Mouse (Mus musculus): ENCODE results near the gene Gpr15. TPM values are rescaled to one million over a fixed set of nuclear protein-coding genes. Genes with fewer than 3 reads are reported as not detected.

The Gpr15 gene
- polyA plus RNA-seq, 1 experiment from 2014 or later, result not detected

GRCm38 (mm10) chr16:58700174-58700573 is 18.7 kb downstream of the Gpr15 start:
- ATAC-seq (replicated peaks; ENCODE audit: low FRiP score), result no peak
- H3K4me2 ChIP-seq, result no peak overlapping the region

GRCm38 (mm10) chr16:58697261-58697660 is 21.6 kb downstream of the Gpr15 start:
- no peak for ATAC-seq (replicated peaks; ENCODE audit: low FRiP score)
- no peaks in the 10 kb centered on the region for H3K4me1 ChIP-seq
- H3K27ac ChIP-seq, result no peak overlapping the region
- no peak overlapping the region for H3K9ac ChIP-seq
- no peaks in the 10 kb centered on the region for H3K9me3 ChIP-seq (replicated peaks)
- H3K4me3 ChIP-seq (replicated peaks), result no peak overlapping the region
- no peak overlapping the region for H3K4me2 ChIP-seq
- H3K36me3 ChIP-seq, result no peaks in the 10 kb centered on the region
- H3K27me3 ChIP-seq, result no peaks in the 10 kb centered on the region
- 100% methylated on average over 1 of the region's 1 CpGs for WGBS

More at GRCm38 (mm10) chr16:58700174-58700573, 18.7 kb downstream of the Gpr15 start:
- no peak overlapping the region for H3K9ac ChIP-seq
- no peak overlapping the region for H3K4me3 ChIP-seq (replicated peaks)
- no peaks in the 10 kb centered on the region for H3K36me3 ChIP-seq
- H3K27ac ChIP-seq, result no peak overlapping the region
- H3K4me1 ChIP-seq, result peaks cover 5% of the 10 kb centered on the region; the same call in 1 of the 2 replicates
- H3K9me3 ChIP-seq (replicated peaks), result no peaks in the 10 kb centered on the region
- no peaks in the 10 kb centered on the region for H3K27me3 ChIP-seq
- WGBS, result 66% methylated on average over 6 of the region's 6 CpGs

GRCm38 (mm10) chr16:58696796-58697195 is 22.1 kb downstream of the Gpr15 start:
- no peaks in the 10 kb centered on the region for H3K9me3 ChIP-seq (replicated peaks)
- H3K4me3 ChIP-seq (replicated peaks), result no peak overlapping the region
- H3K36me3 ChIP-seq, result no peaks in the 10 kb centered on the region
- H3K27ac ChIP-seq, result no peak overlapping the region
- no peak overlapping the region for H3K9ac ChIP-seq
- no peaks in the 10 kb centered on the region for H3K4me1 ChIP-seq
- ATAC-seq (replicated peaks; ENCODE audit: low FRiP score), result no peak
- 85% methylated on average over 3 of the region's 3 CpGs for WGBS
- no peak overlapping the region for H3K4me2 ChIP-seq
- no peaks in the 10 kb centered on the region for H3K27me3 ChIP-seq

- WGBS, result 95% methylated on average over 5 of the region's 5 CpGs
- no peak overlapping the region for H3K4me3 ChIP-seq (replicated peaks)
Measured at GRCm38 (mm10) chr16:58694091-58694490, 24.8 kb downstream of the Gpr15 start.

GRCm38 (mm10) chr16:58690322-58690732 is 28.5 kb downstream of the Gpr15 start:
- H3K27me3 ChIP-seq, result no peaks in the 10 kb centered on the region
- H3K27ac ChIP-seq, result no peak overlapping the region
- no peaks in the 10 kb centered on the region for H3K9me3 ChIP-seq (replicated peaks)
- H3K4me2 ChIP-seq, result no peak overlapping the region
- ATAC-seq (replicated peaks; ENCODE audit: low FRiP score), result no peak
- no peak overlapping the region for H3K4me3 ChIP-seq (replicated peaks)
- H3K9ac ChIP-seq, result no peak overlapping the region
- no peaks in the 10 kb centered on the region for H3K36me3 ChIP-seq
- 87% methylated on average over 5 of the region's 5 CpGs for WGBS
- H3K4me1 ChIP-seq, result no peaks in the 10 kb centered on the region

More at GRCm38 (mm10) chr16:58694091-58694490, 24.8 kb downstream of the Gpr15 start:
- H3K4me1 ChIP-seq, result no peaks in the 10 kb centered on the region
- no peak overlapping the region for H3K4me2 ChIP-seq
- no peaks in the 10 kb centered on the region for H3K27me3 ChIP-seq
- no peaks in the 10 kb centered on the region for H3K36me3 ChIP-seq
- no peaks in the 10 kb centered on the region for H3K9me3 ChIP-seq (replicated peaks)
- H3K27ac ChIP-seq, result no peak overlapping the region
- no peak overlapping the region for H3K9ac ChIP-seq
- ATAC-seq (replicated peaks; ENCODE audit: low FRiP score), result no peak

GRCm38 (mm10) chr16:58689555-58690169 is 29.2 kb downstream of the Gpr15 start:
- 80% methylated on average over 5 of the region's 5 CpGs for WGBS
- Histone ChIP-seq H3K27ac (no peak overlapping the region), H3K9ac (no peak overlapping the region), H3K9me3 (replicated peaks) (no peaks in the 10 kb centered on the region), H3K4me1 (no peaks in the 10 kb centered on the region), H3K36me3 (no peaks in the 10 kb centered on the region), H3K4me3 (replicated peaks) (no peak overlapping the region), H3K4me2 (no peak overlapping the region), H3K27me3 (no peaks in the 10 kb centered on the region)
- no peak for ATAC-seq (replicated peaks; ENCODE audit: low FRiP score)

- Histone ChIP-seq H3K4me1 (no peaks in the 10 kb centered on the region), H3K9ac (no peak overlapping the region), H3K27ac (no peak overlapping the region), H3K27me3 (no peaks in the 10 kb centered on the region), H3K4me2 (no peak overlapping the region), H3K4me3 (replicated peaks) (no peak overlapping the region), H3K36me3 (no peaks in the 10 kb centered on the region), H3K9me3 (replicated peaks) (no peaks in the 10 kb centered on the region)
- ATAC-seq (replicated peaks; ENCODE audit: low FRiP score), result no peak
- 89% methylated on average over 1 of the region's 1 CpGs for WGBS
Measured at GRCm38 (mm10) chr16:58688534-58688933, 30.3 kb downstream of the Gpr15 start.

- Histone ChIP-seq H3K4me1 (no peaks in the 10 kb centered on the region), H3K27me3 (no peaks in the 10 kb centered on the region), H3K4me3 (replicated peaks) (no peak overlapping the region), H3K27ac (no peak overlapping the region), H3K9ac (no peak overlapping the region), H3K36me3 (peaks cover 9% of the 10 kb centered on the region), H3K4me2 (no peak overlapping the region), H3K9me3 (replicated peaks) (no peaks in the 10 kb centered on the region)
- ATAC-seq (replicated peaks; ENCODE audit: low FRiP score), result no peak
- WGBS, result 77% methylated on average over 20 of the region's 20 CpGs
Measured at GRCm38 (mm10) chr16:58685548-58686537, 33.0 kb downstream of the Gpr15 start.

GRCm38 (mm10) chr16:58684537-58684936 is 34.3 kb downstream of the Gpr15 start:
- Histone ChIP-seq H3K27ac (no peak overlapping the region), H3K4me1 (no peaks in the 10 kb centered on the region), H3K27me3 (no peaks in the 10 kb centered on the region), H3K4me2 (no peak overlapping the region), H3K9me3 (replicated peaks) (no peaks in the 10 kb centered on the region), H3K36me3 (peaks cover 14% of the 10 kb centered on the region), H3K9ac (no peak overlapping the region), H3K4me3 (replicated peaks) (no peak overlapping the region)
- no peak for ATAC-seq (replicated peaks; ENCODE audit: low FRiP score)

GRCm38 (mm10) chr16:58683911-58684310 is 35.0 kb downstream of the Gpr15 start:
- Histone ChIP-seq H3K27me3 (no peaks in the 10 kb centered on the region), H3K9ac (no peak overlapping the region), H3K4me3 (replicated peaks) (no peak overlapping the region), H3K4me1 (no peaks in the 10 kb centered on the region), H3K9me3 (replicated peaks) (no peaks in the 10 kb centered on the region), H3K36me3 (peaks cover 14% of the 10 kb centered on the region), H3K27ac (no peak overlapping the region), H3K4me2 (no peak overlapping the region)
- no peak for ATAC-seq (replicated peaks; ENCODE audit: low FRiP score)
- 89% methylated on average over 4 of the region's 4 CpGs for WGBS

- H3K4me2 ChIP-seq, result no peak overlapping the region
- no peak for ATAC-seq (replicated peaks; ENCODE audit: low FRiP score)
- H3K9ac ChIP-seq, result no peak overlapping the region
- no peak overlapping the region for H3K4me3 ChIP-seq (replicated peaks)
- H3K4me1 ChIP-seq, result no peaks in the 10 kb centered on the region
- H3K27me3 ChIP-seq, result no peaks in the 10 kb centered on the region
- H3K9me3 ChIP-seq (replicated peaks), result no peaks in the 10 kb centered on the region
- H3K27ac ChIP-seq, result no peak overlapping the region
- peaks cover 22% of the 10 kb centered on the region for H3K36me3 ChIP-seq
- 76% methylated on average over 7 of the region's 7 CpGs for WGBS
Measured at GRCm38 (mm10) chr16:58682870-58683269, 36.0 kb downstream of the Gpr15 start.

- Histone ChIP-seq H3K9ac (no peak overlapping the region), H3K4me1 (no peaks in the 10 kb centered on the region), H3K9me3 (replicated peaks) (no peaks in the 10 kb centered on the region), H3K27me3 (no peaks in the 10 kb centered on the region), H3K36me3 (peaks cover 30% of the 10 kb centered on the region), H3K4me2 (no peak overlapping the region), H3K27ac (no peak overlapping the region), H3K4me3 (replicated peaks) (no peak overlapping the region)
- WGBS, result 94% methylated on average over 6 of the region's 6 CpGs
- no peak for ATAC-seq (replicated peaks; ENCODE audit: low FRiP score)
Measured at GRCm38 (mm10) chr16:58682046-58682445, 36.8 kb downstream of the Gpr15 start.
